Mouse (Mus musculus): ENCODE measurements around the gene Klhdc3. TPM values are rescaled to one million over a fixed set of nuclear protein-coding genes. Genes with fewer than 3 reads are reported as not detected.
A peak's percentile ranks its signal among the peaks of the same experiment; 100 is the strongest.

Gene Klhdc3
- total and polyA plus RNA-seq, 2 experiments from 2014 or later = 117 to 175 TPM

DNA sequence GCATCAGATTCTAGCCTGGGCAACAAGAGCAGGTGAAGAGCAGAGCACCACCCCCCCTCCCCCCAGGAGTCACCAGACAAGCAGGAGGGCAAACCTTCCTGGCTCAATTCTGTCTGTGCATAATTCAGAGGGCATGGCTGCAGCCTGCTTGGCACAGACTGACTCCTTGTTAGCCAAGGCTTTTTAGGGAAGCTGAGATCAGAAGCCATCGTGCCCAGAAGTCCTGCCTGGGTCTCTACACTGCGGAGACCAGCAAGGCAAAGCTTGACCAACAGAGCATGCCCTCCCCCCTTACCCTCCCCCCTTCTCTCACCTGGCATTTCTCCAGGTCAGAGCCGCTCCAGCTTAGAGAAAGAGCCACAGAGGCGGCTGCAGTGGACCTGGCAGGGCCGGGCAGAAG is 18.0 kb downstream of the Klhdc3 start:
- no peak for TF ChIP-seq EP300 (IDR thresholded peaks at IDR 0.05; ENCODE audit: low read depth)
- no peak for TF ChIP-seq CTCF (IDR thresholded peaks at IDR 0.05; ENCODE audit: low read depth)
- Histone ChIP-seq H3K4me1 (ENCODE audit: control insufficient read depth, insufficient read depth) (no peaks in the 10 kb centered on the region), H3K4me3 (ENCODE audit: low read depth, low read length) (no peak overlapping the region), H3K27ac (ENCODE audit: low read depth) (0 out of 2 replicates have a peak overlapping the region, but pooled peaks have one; percentile 11), H3K36me3 (replicated peaks; ENCODE audit: control insufficient read depth, insufficient read depth, low read length) (peaks cover 89% of the 10 kb centered on the region), H3K9me3 (replicated peaks; ENCODE audit: control insufficient read depth, low read length) (no peaks in the 10 kb centered on the region), H3K9ac (replicated peaks; ENCODE audit: low read depth, low read length) (no peak overlapping the region), H3K4me2 (ENCODE audit: low read depth, low read length) (no peak overlapping the region), H3K27me3 (ENCODE audit: control insufficient read depth, insufficient read depth, low read length) (no peaks in the 10 kb centered on the region)
- peak; percentile 29; the same call in 1 of the 2 replicates for ATAC-seq (ENCODE audit: insufficient read depth, low read depth)
- no peak for DNase-seq (ENCODE audit: low spot score)
- WGBS = 76% methylated on average over 5 of the region's 5 CpGs

DNA sequence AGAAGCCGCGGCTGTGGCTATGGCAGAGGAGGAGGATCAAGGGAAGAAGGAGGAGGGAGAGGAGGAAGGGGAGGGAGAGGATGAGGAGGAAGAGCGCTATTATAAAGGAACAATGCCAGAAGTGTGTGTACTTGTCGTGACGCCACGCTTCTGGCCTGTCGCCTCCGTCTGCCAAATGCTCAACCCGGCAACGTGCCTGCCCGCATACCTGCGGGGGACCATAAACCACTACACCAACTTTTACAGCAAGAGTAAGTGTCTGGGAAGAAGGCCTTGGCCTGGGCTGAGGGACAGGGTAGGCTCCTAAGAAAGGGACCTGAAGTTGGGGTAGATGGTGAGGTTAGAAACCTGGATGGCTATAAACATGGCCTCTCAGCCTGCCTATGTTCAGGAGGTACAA is 18.7 kb downstream of the Klhdc3 start:
- H3K9me3 ChIP-seq (replicated peaks; ENCODE audit: control insufficient read depth, low read length) = no peaks in the 10 kb centered on the region
- H3K4me1 ChIP-seq (ENCODE audit: control insufficient read depth, insufficient read depth) = no peaks in the 10 kb centered on the region
- WGBS = 89% methylated on average over 12 of the region's 12 CpGs
- H3K4me3 ChIP-seq (ENCODE audit: low read depth, low read length) = no peak overlapping the region
- no peak overlapping the region for H3K9ac ChIP-seq (replicated peaks; ENCODE audit: low read depth, low read length)
- ATAC-seq (ENCODE audit: insufficient read depth, low read depth) (no peak), DNase-seq (ENCODE audit: low spot score) (no peak)
- H3K4me2 ChIP-seq (ENCODE audit: low read depth, low read length) = no peak overlapping the region
- no peaks in the 10 kb centered on the region for H3K27me3 ChIP-seq (ENCODE audit: control insufficient read depth, insufficient read depth, low read length)
- TF ChIP-seq CTCF (IDR thresholded peaks at IDR 0.05; ENCODE audit: low read depth) (no peak), EP300 (IDR thresholded peaks at IDR 0.05; ENCODE audit: low read depth) (no peak)
- H3K27ac ChIP-seq (ENCODE audit: low read depth) = no peak overlapping the region
- H3K36me3 ChIP-seq (replicated peaks; ENCODE audit: control insufficient read depth, insufficient read depth, low read length) = peaks cover 92% of the 10 kb centered on the region

DNA sequence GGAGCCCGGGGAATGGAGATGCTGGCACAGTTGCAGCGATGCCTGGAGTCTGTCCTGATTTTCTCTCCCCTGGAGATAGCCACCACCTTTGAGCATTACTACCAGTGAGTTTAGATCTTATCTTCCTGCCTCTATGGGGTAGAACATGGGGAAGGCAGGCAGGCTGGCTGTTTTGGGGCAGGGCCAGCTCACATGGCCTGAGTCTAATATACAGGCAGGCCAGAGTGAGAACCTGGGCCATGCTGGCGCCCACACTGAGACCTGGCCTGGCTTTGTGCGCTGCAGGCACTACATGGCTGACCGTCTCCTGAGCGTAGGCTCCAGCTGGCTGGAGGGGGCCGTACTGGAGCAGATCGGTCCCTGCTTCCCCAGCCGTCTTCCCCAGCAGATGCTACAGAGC is 19.4 kb downstream of the Klhdc3 start:
- Histone ChIP-seq H3K27me3 (ENCODE audit: control insufficient read depth, insufficient read depth, low read length) (no peaks in the 10 kb centered on the region), H3K9ac (replicated peaks; ENCODE audit: low read depth, low read length) (no peak overlapping the region), H3K4me3 (ENCODE audit: low read depth, low read length) (no peak overlapping the region), H3K4me2 (ENCODE audit: low read depth, low read length) (no peak overlapping the region), H3K4me1 (ENCODE audit: control insufficient read depth, insufficient read depth) (no peaks in the 10 kb centered on the region), H3K36me3 (replicated peaks; ENCODE audit: control insufficient read depth, insufficient read depth, low read length) (peaks cover 93% of the 10 kb centered on the region), H3K27ac (ENCODE audit: low read depth) (no peak overlapping the region), H3K9me3 (replicated peaks; ENCODE audit: control insufficient read depth, low read length) (no peaks in the 10 kb centered on the region)
- WGBS = 92% methylated on average over 9 of the region's 9 CpGs
- DNase-seq (ENCODE audit: low spot score) (no peak), ATAC-seq (ENCODE audit: insufficient read depth, low read depth) (no peak)
- TF ChIP-seq CTCF (IDR thresholded peaks at IDR 0.05; ENCODE audit: low read depth) (no peak), EP300 (IDR thresholded peaks at IDR 0.05; ENCODE audit: low read depth) (no peak)

DNA sequence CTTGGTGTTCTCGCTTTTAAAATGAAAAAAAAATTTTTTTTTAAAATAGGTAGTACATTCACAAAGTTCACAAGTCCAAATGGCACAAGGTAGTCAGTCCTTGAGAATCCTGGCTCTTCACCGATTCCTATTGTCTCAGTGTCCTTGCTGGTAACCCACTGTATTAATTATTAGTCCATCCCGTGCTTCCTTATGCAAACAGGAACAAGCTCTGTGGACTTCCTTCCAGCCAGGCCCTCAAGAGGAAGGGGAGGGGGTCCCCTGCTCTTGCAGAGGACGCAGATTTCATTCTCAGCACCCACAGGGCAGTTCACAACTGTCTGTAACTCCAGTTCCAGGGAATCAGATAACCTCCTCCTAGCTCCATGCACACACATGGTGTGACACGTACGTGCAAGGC is 24.7 kb downstream of the Klhdc3 start:
- WGBS = 80% methylated on average over 6 of the region's 6 CpGs
- H3K27me3 ChIP-seq (ENCODE audit: control insufficient read depth, insufficient read depth, low read length) = no peaks in the 10 kb centered on the region
- H3K4me1 ChIP-seq (ENCODE audit: control insufficient read depth, insufficient read depth) = peaks cover 14% of the 10 kb centered on the region
- peaks cover 79% of the 10 kb centered on the region for H3K36me3 ChIP-seq (replicated peaks; ENCODE audit: control insufficient read depth, insufficient read depth, low read length)
- no peak overlapping the region for H3K4me2 ChIP-seq (ENCODE audit: low read depth, low read length)
- H3K9me3 ChIP-seq (replicated peaks; ENCODE audit: control insufficient read depth, low read length) = no peaks in the 10 kb centered on the region
- DNase-seq (ENCODE audit: low spot score) = no peak
- H3K27ac ChIP-seq (ENCODE audit: low read depth) = no peak overlapping the region
- no peak for ATAC-seq (ENCODE audit: insufficient read depth, low read depth)
- no peak for TF ChIP-seq CTCF (IDR thresholded peaks at IDR 0.05; ENCODE audit: low read depth)
- no peak for TF ChIP-seq EP300 (IDR thresholded peaks at IDR 0.05; ENCODE audit: low read depth)
- no peak overlapping the region for H3K9ac ChIP-seq (replicated peaks; ENCODE audit: low read depth, low read length)
- no peak overlapping the region for H3K4me3 ChIP-seq (ENCODE audit: low read depth, low read length)

DNA sequence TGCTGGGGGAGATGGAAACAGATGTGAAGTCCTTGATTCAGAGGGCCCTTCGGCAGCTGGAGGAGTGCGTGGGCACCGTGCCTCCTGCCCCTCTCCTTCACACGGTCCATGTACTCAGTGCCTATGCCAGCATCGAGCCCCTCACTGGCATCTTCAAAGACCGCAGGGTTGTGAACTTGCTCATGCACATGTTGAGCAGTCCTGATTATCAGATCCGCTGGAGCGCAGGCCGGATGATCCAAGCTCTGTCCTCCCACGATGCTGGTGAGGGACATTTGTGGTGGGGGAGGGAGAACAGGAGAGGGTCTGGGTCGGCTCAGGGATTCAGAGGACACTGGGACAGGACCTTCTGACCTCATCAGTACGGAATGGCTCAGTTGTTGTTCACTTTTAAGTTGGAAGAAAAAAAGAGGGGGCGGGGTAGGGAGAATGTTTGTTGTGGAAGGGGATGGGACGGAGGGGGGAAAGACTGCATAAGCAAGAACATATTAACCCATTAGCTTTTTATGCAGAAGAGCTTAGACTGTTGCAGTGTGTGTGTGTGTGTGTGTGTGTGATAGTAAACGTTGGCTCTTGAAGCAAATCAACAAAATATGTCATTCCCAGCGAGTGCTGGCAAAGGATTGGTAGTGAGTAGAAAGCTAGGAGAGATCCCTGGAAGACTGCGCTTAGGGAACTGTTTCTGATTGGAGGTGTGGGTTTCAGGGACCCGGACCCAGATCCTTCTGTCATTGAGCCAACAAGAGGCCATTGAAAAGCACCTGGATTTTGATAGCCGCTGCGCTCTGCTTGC is 28.8 kb downstream of the Klhdc3 start:
- Histone ChIP-seq H3K27me3 (ENCODE audit: control insufficient read depth, insufficient read depth, low read length) (no peaks in the 10 kb centered on the region), H3K9me3 (replicated peaks; ENCODE audit: control insufficient read depth, low read length) (no peaks in the 10 kb centered on the region), H3K27ac (ENCODE audit: low read depth) (peak overlapping the region; percentile 95; the same call in 1 of the 2 replicates), H3K4me1 (ENCODE audit: control insufficient read depth, insufficient read depth) (peaks cover 20% of the 10 kb centered on the region), H3K4me3 (ENCODE audit: low read depth, low read length) (peak overlapping the region; percentile 73), H3K4me2 (ENCODE audit: low read depth, low read length) (peak overlapping the region; percentile 89), H3K9ac (replicated peaks; ENCODE audit: low read depth, low read length) (peak overlapping the region; percentile 80), H3K36me3 (replicated peaks; ENCODE audit: control insufficient read depth, insufficient read depth, low read length) (peaks cover 46% of the 10 kb centered on the region)
- 49% methylated on average over 20 of the region's 20 CpGs for WGBS
- TF ChIP-seq CTCF (IDR thresholded peaks at IDR 0.05; ENCODE audit: low read depth) (no peak), EP300 (IDR thresholded peaks at IDR 0.05; ENCODE audit: low read depth) (no peak)
- no peak for DNase-seq (ENCODE audit: low spot score)
- no peak for ATAC-seq (ENCODE audit: insufficient read depth, low read depth)

All from heart, postnatal 0 days (tissue).